8 mouse cellular contexts compared by ENCODE assay signal in genomic region chr4:152324641-152325562, GRCm38 (mm10). TPM values are rescaled to one million over a fixed set of nuclear protein-coding genes. Genes with fewer than 3 reads are reported as not detected.
DNase-seq lines count a peak whose midpoint lies in the region; ATAC-seq lines count a peak whose summit lies in the region.

No protein-coding gene starts in this region.

- H3K4me1 ChIP-seq in heart, embryonic 14.5 days (ENCODE audit: control insufficient read depth in 2 of 2, insufficient read depth in 2 of 2, low read length in 2 of 2): peaks cover 5 to 12% of the 10 kb centered on the region in 2 experiments
- H3K4me1 ChIP-seq in hindbrain, embryonic 11.5 days (replicated peaks; ENCODE audit: control insufficient read depth, insufficient read depth, low read length): peaks cover 4% of the 10 kb centered on the region
- H3K4me1 ChIP-seq in midbrain, embryonic 11.5 days (ENCODE audit: control insufficient read depth, insufficient read depth, low read length): peaks cover 13% of the 10 kb centered on the region

- peak overlapping the region; percentile 78 to 95 for H3K4me3 ChIP-seq in heart, embryonic 14.5 days (ENCODE audit: control insufficient read depth in 1 of 2, insufficient read depth in 1 of 2, low read depth in 1 of 2, low read length in 2 of 2)
- peak overlapping the region; percentile 100 for H3K4me3 ChIP-seq in hindbrain, embryonic 11.5 days (ENCODE audit: low read depth, low read length)
- peak overlapping the region; percentile 99 for H3K4me3 ChIP-seq in midbrain, embryonic 11.5 days (ENCODE audit: low read depth, low read length)

- peak overlapping the region; percentile 25; the same call in 1 of the 2 replicates for H3K9ac ChIP-seq in heart, embryonic 14.5 days (ENCODE audit: low read length)
- H3K9ac ChIP-seq in hindbrain, embryonic 11.5 days (ENCODE audit: low read depth, low read length): no peak overlapping the region
- no peak overlapping the region for H3K9ac ChIP-seq in midbrain, embryonic 11.5 days (ENCODE audit: low read length)

- DNase-seq in heart, adult 8-10 months (ENCODE audit: low spot score): no peak
- peak; percentile 59 for DNase-seq in NIH3T3 (ENCODE audit: low read depth)
- no peak for DNase-seq in hindbrain, embryonic 11.5 days (ENCODE audit: low spot score)
- no peak for DNase-seq in midbrain, embryonic 11.5 days (ENCODE audit: low spot score, missing footprints)
- DNase-seq in natural killer cell, adult 2 months (ENCODE audit: low spot score in 2 of 2): no peak
- DNase-seq in spleen, adult 12 weeks (ENCODE audit: low spot score): no peak
- no peak for DNase-seq in left cerebral cortex, postnatal 25 days (ENCODE audit: low spot score in 2 of 2)

- 47% methylated on average over 16 of the region's 16 CpGs for WGBS in heart, embryonic 14.5 days
- WGBS in hindbrain, embryonic 11.5 days: 50% methylated on average over 16 of the region's 16 CpGs
- WGBS in midbrain, embryonic 11.5 days: 53% methylated on average over 16 of the region's 16 CpGs

- ATAC-seq in heart, embryonic 14.5 days (ENCODE audit: insufficient number of reproducible peaks, insufficient read depth, low FRiP score, low read depth): no peak
- peak; percentile 46 for ATAC-seq in hindbrain, embryonic 11.5 days (ENCODE audit: low FRiP score)
- peak; percentile 22; the same call in 1 of the 2 replicates for ATAC-seq in midbrain, embryonic 11.5 days (ENCODE audit: low FRiP score)

- intact Hi-C loops in left cerebral cortex, postnatal 25 days (cut with DNase I): no loop called here

- H3K36me3 ChIP-seq in heart, embryonic 14.5 days (ENCODE audit: control insufficient read depth, insufficient read depth, low read length): peaks cover 21% of the 10 kb centered on the region
- no peaks in the 10 kb centered on the region; the same call in 1 of the 2 replicates for H3K36me3 ChIP-seq in hindbrain, embryonic 11.5 days (ENCODE audit: control insufficient read depth, insufficient read depth, low read length)
- peaks cover 9% of the 10 kb centered on the region for H3K36me3 ChIP-seq in midbrain, embryonic 11.5 days (ENCODE audit: control insufficient read depth, insufficient read depth, low read length)

- H3K4me2 ChIP-seq in heart, embryonic 14.5 days (ENCODE audit: low read length): peak overlapping the region; percentile 53
- no peak overlapping the region for H3K4me2 ChIP-seq in hindbrain, embryonic 11.5 days (replicated peaks; ENCODE audit: low read depth, low read length)
- peak overlapping the region; percentile 6; the same call in 1 of the 2 replicates for H3K4me2 ChIP-seq in midbrain, embryonic 11.5 days

- no peaks in the 10 kb centered on the region for H3K27me3 ChIP-seq in heart, embryonic 14.5 days (ENCODE audit: control insufficient read depth, insufficient read depth, low read length)
- no peaks in the 10 kb centered on the region for H3K27me3 ChIP-seq in hindbrain, embryonic 11.5 days (ENCODE audit: control insufficient read depth, insufficient read depth, low read length)
- H3K27me3 ChIP-seq in midbrain, embryonic 11.5 days (ENCODE audit: control insufficient read depth, insufficient read depth, low read length): no peaks in the 10 kb centered on the region

- H3K27ac ChIP-seq in heart, embryonic 14.5 days (replicated peaks in 1 of 2; ENCODE audit: control insufficient read depth in 1 of 2, insufficient read depth in 1 of 2, low read depth in 2 of 2, low read length in 2 of 2): peak overlapping the region in 1 of 2 experiments; percentile 53; a peak in 2 of 4 replicates
- no peak overlapping the region for H3K27ac ChIP-seq in hindbrain, embryonic 11.5 days (ENCODE audit: low read depth, low read length)
- H3K27ac ChIP-seq in midbrain, embryonic 11.5 days (ENCODE audit: low read depth, low read length): no peak overlapping the region

- no peaks in the 10 kb centered on the region for H3K9me3 ChIP-seq in heart, embryonic 14.5 days (ENCODE audit: control insufficient read depth, low read length)
- H3K9me3 ChIP-seq in hindbrain, embryonic 11.5 days (ENCODE audit: control insufficient read depth, low read length): no peaks in the 10 kb centered on the region
- H3K9me3 ChIP-seq in midbrain, embryonic 11.5 days (ENCODE audit: control insufficient read depth, low read length): no peaks in the 10 kb centered on the region

RNA-seq across cellular contexts. Expression of gene Rpl22, which starts 0.6 kb away (rescaled TPM):
- polyA plus RNA-seq in heart, embryonic 14.5 days (2014; fragmentation: Nextera tagmentation; extraction: Ambion mirVana): 261 and 276 TPM in 2 replicates
- total RNA-seq in heart, adult 8-10 months (2022): 100 to 1,000 TPM; 266 to 327 (median 276) TPM
- polyA plus RNA-seq in hindbrain, embryonic 11.5 days (2014; fragmentation: Nextera tagmentation; extraction: Ambion mirVana): 304 and 330 TPM in 2 replicates
- 357 and 368 TPM in 2 replicates for polyA plus RNA-seq in midbrain, embryonic 11.5 days (2014; fragmentation: Nextera tagmentation; extraction: Ambion mirVana)
- 100 to 1,000 TPM; 160 TPM for total RNA-seq in left cerebral cortex, postnatal 25 days (2021)

RNA-seq across cellular contexts. Expression of gene Rnf207, which starts 6.1 kb away (rescaled TPM):
- 74.9 and 77.5 TPM in 2 replicates for polyA plus RNA-seq in heart, embryonic 14.5 days (2014; fragmentation: Nextera tagmentation; extraction: Ambion mirVana)
- 10 to 100 TPM; 29.1 to 63.4 (median 46.1) TPM for total RNA-seq in heart, adult 8-10 months (2022)
- 1.5 and 1.6 TPM in 2 replicates for polyA plus RNA-seq in hindbrain, embryonic 11.5 days (2014; fragmentation: Nextera tagmentation; extraction: Ambion mirVana)
- polyA plus RNA-seq in midbrain, embryonic 11.5 days (2014; fragmentation: Nextera tagmentation; extraction: Ambion mirVana): 1.1 and 1.7 TPM in 2 replicates
- 10 to 100 TPM in 1 of 2 experiments, 1 to 10 TPM in 1; 8.7 to 11.1 TPM for total RNA-seq in left cerebral cortex, postnatal 25 days (2021)

RNA-seq across cellular contexts. Expression of gene Chd5, which starts 13.5 kb away (rescaled TPM):
- polyA plus RNA-seq in heart, embryonic 14.5 days (2014; fragmentation: Nextera tagmentation; extraction: Ambion mirVana): 0.03 TPM in 1 of 2 replicates, not detected in the other
- under 1 TPM; 0.19 to 0.59 (median 0.27) TPM for total RNA-seq in heart, adult 8-10 months (2022)
- polyA plus RNA-seq in hindbrain, embryonic 11.5 days (2014; fragmentation: Nextera tagmentation; extraction: Ambion mirVana): 0.14 and 0.28 TPM in 2 replicates
- 0.56 and 0.66 TPM in 2 replicates for polyA plus RNA-seq in midbrain, embryonic 11.5 days (2014; fragmentation: Nextera tagmentation; extraction: Ambion mirVana)
- 100 to 1,000 TPM; 180 to 181 TPM for total RNA-seq in left cerebral cortex, postnatal 25 days (2021)

RNA-seq across cellular contexts. Expression of gene Icmt, which starts 27.9 kb away (rescaled TPM):
- polyA plus RNA-seq in heart, embryonic 14.5 days (2014; fragmentation: Nextera tagmentation; extraction: Ambion mirVana): 19.4 and 20.3 TPM in 2 replicates
- total RNA-seq in heart, adult 8-10 months (2022): 10 to 100 TPM; 25.2 to 36.4 (median 30.6) TPM
- polyA plus RNA-seq in hindbrain, embryonic 11.5 days (2014; fragmentation: Nextera tagmentation; extraction: Ambion mirVana): 17.4 and 20.6 TPM in 2 replicates
- polyA plus RNA-seq in midbrain, embryonic 11.5 days (2014; fragmentation: Nextera tagmentation; extraction: Ambion mirVana): 18.1 and 19.8 TPM in 2 replicates
- total RNA-seq in left cerebral cortex, postnatal 25 days (2021): 10 to 100 TPM; 50.9 to 56.7 TPM

RNA-seq across cellular contexts. Expression of gene Hes3, which starts 33.4 kb away (rescaled TPM):
- not detected in 2 replicates for polyA plus RNA-seq in heart, embryonic 14.5 days (2014; fragmentation: Nextera tagmentation; extraction: Ambion mirVana)
- total RNA-seq in heart, adult 8-10 months (2022): not detected
- 2.9 and 3.5 TPM in 2 replicates for polyA plus RNA-seq in hindbrain, embryonic 11.5 days (2014; fragmentation: Nextera tagmentation; extraction: Ambion mirVana)
- polyA plus RNA-seq in midbrain, embryonic 11.5 days (2014; fragmentation: Nextera tagmentation; extraction: Ambion mirVana): 8.6 and 12.6 TPM in 2 replicates
- under 1 TPM; 0.30 to 0.37 TPM for total RNA-seq in left cerebral cortex, postnatal 25 days (2021)

Comparison
In these comparisons a context has a peak if more than half of its experiments do, and no peak if none do; other contexts are left out.
1. RNA of gene Rnf207, which starts 6.1 kb away (polyA plus RNA-seq): 74.9 to 77.5 TPM in heart, embryonic 14.5 days; 1.5 to 1.6 TPM in hindbrain, embryonic 11.5 days and 1.1 to 1.7 TPM in midbrain, embryonic 11.5 days; every median in the first group is over 10 times any median in the second.
2. Peak in every context shown above with its lines, with median percentiles within 50 percentile points of each other: H3K4me3 ChIP-seq.